Mouse (Mus musculus): ENCODE results near the gene Trpv4.

The Trpv4 gene

DNA sequence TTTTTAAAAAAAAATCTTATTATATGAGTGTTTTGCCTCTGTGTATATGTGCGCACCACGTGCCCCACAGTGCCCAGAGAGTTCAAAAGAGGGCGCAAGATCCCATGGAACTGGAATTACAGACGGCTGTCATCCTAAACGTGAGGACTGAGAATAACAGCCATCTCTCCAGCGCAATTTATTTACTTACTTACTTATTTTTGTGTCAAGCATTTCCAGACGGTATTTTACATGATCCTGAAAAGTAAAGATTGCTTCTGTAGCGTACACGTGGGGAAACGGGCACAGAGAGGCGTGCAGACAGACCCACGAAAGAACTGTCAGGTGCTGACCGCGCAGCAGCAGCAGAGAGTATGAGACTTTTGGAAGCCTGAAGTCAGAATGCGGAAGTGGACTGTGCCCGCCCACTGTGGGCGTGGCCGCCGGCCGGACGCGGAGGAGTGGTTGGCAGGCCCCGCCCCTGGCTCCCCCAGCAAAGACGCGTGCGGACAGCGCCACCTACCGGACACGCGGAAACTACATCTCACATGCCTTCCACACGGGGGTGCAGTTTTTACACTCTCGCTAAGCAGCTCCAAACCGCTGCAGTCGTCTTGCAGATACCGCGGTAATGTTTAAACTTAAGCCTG is 9.1 kb upstream of the Trpv4 start:
- DNase-seq, result peak; percentile 97 to 100

DNA sequence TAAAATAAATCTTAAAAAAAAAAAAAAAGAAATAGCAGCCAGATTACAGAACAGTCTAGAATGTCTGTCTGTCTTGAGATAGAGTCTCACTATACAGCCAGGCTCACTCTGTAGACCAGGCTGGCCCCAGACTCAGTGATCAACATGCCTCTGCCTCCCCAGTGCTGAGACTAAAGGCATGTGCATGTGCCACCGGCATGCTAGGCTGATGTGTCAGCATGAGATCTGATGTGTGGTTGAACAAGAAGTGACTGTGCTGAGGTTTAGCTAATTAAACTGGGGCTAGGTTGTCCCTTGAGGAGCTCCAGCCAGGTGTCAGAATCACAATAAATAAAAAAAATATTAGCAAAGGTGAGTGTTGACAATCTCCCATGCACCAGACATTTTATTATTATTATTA is 8.4 kb upstream of the Trpv4 start:
- DNase-seq, result no peak

DNA sequence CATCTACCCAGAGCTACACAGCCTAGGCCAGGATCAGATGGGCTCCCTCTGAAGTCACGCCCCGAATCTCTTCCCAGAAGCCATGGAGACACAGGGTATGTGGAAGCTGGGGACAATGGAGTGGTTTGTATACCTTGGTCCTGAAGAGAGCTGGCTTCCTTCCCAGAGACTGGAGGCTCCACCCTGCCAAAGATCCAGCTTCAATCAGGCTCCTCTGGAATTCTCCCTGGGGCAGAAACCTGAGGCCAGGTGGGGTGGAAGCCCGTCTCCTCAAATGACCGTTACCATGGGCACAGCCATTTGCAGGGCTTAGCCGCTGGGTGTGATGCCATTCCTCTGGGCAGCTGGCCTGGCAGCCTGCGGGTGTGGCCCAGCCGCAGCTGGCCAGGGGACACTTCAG is 6.5 kb upstream of the Trpv4 start:
- peak; percentile 42 to 74 for DNase-seq

DNA sequence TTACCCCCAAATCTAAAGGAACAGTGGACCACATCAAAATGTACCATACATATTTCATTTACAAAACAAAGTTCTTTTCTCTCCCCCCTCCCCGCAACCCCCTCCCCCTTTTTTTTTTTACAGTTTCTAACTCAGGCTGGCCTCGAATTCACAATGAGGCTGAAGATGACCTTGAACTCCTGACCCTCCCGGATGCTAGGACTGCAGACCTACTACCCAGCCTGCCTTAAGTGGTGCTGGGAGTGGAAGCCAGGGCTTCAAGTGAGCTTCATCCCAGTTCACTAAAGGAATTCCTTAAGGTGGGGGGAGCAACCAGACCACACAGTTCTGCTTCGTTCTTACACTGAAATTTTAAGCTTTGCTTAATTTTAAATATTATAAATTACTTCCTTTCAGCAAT is 5.9 kb upstream of the Trpv4 start:
- DNase-seq, result no peak

DNA sequence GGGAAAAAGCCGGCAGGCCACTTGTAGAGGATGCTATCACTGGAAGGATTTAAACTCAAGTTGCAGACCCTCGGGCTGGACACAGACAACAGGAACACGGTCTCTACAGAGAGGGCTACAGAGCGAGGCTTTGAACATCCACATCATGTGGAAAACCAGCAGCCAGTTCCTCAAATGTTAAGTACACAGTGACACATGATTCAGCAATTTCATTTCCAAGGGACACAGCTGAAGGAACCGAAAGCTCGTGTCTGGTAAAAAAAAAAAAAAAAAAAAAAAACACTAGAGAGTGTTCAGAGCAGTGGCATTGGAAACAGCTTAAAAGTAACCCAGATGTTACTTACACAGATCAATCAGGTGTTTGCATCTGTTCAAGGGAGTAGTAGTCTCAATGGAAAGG is 2.8 kb upstream of the Trpv4 start:
- no peak for DNase-seq

DNA sequence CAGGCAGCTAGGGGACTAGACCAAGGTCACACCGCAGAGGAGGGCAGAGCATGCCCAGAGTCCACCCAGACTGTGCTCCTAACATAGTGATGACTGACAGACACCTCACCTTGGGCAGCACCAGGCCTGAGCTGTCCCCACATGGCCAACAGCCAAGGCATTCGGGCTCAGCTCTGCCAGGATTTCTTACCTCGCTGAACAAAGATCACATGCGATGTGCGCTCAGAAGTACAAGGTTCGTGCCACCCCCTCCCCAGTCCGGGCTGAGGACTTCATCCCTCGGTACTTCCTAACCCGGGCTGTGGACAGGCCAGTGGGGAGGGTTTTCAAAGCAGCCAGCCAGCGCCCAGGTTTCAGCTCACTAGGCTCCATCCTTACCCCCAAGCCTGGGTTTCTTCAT is 795 bp downstream of the Trpv4 start:
- DNase-seq, result peak; percentile 94 to 95

DNA sequence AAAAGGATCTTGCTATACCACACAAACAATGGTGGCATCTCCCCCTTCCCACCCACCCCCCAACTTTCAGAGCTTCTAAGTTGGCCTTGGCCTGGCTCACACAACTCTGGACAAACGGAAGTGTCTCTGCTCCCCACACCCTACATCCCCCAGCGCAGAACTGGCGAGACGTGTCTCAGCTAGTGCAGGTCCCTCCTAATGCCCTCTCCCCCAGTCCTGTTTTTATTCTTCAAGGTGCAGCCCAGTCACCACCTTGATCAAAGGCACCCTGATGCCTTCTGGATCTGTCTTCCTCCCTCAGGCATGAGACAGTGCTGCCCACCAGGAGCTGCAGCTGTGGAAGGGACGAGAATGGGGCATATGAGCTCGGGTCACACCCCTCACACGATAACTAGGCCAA is 1.9 kb downstream of the Trpv4 start:
- no peak for DNase-seq

DNA sequence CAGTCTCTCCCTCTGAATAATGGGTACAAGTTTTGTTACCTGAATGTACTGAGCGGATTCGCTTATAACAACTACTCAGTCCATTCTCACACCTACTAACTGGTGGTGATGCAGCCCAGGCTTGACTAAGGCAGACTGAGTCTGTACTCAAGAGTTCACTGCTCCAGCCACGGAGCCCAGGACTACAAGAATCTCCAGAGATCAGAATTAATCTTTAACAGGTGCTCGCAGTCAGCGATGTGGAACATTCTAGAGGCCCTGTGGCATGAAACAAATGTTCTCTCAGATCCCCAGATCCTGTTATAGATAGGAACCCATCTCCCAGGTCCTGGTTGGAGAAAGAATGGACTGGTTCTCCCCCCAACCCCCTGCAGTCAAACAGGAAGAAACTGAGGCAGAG is 2.5 kb downstream of the Trpv4 start:
- peak; percentile 76 to 83 for DNase-seq

DNA sequence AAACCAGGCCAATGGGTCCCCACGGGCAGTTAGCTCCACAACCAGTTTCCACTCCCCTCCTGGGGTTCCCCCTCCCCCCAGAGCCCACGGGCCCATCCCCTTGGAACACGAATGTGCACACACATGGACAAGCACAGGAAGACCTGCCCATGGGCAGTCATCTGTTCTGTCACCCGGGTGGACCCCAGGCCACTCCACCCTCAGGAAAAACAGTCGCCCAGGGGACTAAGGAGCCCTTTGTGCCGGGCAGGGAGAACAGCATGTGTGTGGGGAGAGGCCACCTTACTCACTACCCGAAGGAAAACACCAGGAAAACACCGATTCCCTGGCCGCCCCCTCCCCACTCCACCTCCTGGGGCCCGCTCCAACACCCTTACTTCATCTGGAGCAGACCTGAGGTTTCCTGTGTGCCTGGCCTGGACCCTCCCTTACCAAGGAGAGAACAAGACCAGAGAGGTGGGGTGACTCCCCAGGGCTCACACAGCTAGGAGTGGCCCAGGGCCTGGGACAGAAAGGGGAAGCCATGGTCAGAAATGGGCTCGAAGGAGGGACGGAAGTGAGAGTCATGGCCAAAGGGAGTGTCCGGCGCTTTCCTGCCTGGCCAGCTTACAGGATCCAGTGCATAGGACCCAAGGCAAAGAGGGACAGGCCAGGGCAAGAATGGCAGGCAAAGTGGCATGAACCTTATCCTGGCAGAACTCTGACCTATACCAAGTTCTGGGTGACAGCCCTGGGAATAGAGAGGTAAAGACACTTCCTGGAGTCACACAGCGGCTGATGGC is 4.4 kb downstream of the Trpv4 start:
- DNase-seq, result no peak

DNA sequence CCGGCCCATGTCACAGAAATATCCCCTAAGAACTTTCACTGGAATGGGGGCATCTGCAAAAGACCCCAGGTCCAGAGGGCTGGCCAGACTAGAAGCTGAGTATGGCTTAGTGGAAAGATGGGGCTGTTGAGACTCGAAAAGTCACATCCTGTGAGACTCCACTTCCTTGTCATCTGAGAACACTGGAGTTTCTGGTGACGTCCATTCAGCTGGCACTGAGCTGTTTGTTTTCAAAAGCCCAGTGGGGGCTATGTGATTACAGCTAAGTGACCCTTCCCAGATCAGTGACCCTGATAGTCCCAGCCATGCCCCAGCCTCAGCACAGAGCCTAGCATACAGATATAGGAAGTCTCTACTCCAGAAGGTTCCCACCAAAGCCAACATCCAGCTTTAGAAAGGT is 6.8 kb downstream of the Trpv4 start:
- DNase-seq, result no peak

DNA sequence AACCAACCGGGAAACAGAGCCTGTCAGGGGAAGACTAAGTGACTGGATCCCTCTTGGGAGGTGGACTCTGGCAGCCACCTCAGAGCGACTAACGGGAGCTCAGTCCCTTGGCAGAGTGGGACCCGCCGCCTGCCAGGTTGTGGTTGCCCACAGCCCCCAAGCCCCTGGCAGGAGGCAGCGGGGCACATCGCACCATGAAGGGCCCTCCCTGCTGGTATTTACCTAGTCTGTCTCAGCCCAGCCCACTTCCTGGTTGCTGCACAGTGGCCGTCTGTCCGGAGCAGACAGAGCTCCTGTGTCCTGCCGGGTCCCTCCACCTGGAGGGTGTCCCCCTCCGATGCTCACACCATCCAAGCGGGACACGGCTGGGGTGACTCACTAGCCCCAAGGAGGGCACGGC is 7.2 kb downstream of the Trpv4 start:
- no peak for DNase-seq

DNA sequence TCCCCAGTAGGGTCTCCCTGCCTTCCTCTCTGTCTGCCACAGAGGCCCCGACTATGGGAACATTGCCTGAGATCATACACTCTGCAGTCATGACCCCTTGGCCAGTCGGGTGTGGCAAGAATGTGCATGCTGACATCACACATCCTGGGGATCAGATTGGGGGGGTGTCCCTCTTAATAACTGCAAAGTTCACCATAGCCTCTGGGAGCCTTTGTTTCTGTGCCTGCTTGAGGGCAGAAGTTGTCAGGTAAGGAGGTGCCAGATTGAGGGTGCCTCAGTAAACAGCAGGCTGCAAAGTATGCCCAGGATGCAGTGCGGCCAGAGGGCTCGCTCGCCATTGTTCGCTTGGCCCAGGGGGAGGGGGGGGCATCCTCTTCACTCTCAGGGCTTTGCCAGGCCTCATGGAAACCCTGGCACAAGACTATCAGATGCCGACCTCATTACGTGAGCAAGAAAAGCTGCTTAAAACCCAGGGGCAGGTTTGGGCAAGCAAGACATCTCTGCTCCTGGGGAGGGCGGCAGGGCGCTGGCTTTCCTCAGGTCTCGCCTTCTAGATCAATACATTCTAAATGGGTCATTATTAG is 9.4 kb downstream of the Trpv4 start:
- DNase-seq, result peak; percentile 57 to 64

DNA sequence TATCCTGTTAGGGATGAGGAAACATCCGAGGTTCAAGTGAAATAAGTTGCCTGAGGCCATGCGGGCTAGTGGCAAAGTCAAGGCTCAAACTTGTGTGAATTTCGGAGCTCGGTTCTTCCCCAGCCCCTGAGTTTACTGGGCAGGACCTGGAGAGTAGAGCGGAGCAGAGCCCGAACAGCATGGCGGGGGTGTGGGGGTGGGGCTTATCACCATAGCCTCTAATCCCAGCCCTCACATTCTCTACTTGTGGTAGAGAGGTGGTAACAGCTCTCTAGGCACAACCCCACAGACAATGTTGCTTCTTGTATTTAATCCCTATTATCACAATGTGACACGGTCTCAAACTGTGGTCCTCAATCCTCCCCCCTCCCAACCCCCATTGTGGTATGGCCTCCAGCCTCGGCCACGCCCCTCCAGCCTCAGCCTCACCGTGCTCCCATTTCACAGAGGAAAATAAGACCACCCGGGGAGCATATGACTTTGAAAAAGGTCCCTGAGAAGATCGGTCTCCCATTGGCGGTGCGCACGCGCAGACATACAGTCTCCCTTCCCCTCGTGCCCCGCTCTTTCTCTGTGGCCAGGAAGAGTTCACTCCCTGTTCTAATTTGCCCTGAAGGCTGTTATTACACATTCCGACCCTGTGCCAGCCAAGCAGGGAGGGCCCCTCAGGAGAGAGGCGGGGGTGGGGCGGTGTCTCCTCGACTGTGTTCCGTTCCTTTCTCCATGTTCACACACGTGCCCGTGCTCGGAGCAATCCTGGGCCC is 10.8 kb downstream of the Trpv4 start:
- peak in 1 of 2 experiments; percentile 65 for DNase-seq

DNA sequence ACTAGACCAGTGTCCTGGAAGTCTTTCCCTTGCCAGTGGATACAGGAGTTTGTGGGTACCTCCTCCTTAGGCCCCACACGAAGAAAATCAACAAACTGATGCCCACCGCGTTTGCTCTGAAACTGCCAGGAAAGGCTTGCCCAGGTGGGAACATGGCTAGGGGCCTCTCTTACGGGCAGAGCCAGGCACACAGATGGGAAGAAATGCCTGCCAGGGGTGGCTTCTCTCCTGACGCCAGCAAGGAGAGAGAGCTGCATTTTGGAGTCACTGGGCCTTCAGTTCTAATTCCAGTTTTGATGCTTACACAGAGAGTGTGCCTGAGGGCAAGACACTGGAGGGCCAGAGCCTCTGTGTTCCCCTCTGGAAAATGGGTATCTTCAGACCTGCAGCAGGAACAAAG is 12.3 kb downstream of the Trpv4 start:
- no peak for DNase-seq

DNA sequence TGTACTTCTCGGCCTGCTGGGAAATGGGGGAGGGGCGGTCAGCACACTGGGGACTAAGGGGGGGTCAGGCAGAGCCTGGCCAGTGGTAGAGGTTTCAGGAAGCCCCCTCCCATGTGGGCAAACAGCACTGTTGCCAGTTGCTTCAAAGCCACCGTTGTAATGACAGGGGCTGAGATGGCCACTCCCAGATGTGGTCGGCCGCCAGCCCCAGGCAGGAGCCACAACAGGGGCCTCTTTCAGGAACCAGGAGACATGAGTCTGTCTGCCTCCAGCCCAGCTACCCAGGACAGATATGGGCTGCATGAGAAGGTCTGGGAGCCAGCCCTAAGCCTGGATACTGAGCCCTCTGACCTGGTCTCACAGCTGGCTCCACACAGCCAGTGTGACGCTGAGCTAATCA is 13.3 kb downstream of the Trpv4 start:
- no peak for DNase-seq

DNA sequence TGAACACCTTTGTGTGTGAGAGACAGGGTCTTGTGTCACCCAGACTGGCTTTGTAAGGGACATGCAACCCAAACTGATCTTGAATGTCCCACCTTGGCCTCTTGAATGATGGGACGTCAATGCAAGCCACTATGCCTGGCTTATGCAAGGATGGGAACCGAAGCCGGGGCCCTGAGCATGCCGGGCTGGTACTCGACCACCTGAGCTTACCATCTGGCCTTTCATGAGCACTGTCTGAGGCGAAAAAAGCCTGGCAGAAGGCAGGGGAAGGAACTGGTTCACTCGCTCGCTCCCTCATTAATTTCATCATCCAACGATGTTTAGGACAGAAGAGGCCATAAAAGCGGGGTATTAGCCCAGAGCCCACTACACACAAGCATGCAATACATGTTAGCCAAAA is 17.4 kb downstream of the Trpv4 start:
- DNase-seq, result no peak

DNA sequence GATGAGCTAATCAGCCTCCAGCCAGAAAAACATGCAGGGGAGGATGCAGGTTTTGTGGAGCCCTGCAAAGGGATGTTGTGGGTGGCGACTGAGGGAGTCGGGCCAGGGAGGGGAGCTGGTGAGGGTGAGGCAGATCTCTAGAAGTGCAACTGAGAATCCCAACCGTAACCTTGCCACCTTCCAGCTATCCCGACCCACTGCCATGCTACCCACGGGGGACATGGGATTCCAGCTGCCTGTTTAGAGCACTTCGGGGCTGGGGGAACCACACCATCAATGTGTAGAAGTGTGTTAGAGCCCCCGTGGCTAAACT is 18.6 kb downstream of the Trpv4 start:
- no peak for DNase-seq

DNA sequence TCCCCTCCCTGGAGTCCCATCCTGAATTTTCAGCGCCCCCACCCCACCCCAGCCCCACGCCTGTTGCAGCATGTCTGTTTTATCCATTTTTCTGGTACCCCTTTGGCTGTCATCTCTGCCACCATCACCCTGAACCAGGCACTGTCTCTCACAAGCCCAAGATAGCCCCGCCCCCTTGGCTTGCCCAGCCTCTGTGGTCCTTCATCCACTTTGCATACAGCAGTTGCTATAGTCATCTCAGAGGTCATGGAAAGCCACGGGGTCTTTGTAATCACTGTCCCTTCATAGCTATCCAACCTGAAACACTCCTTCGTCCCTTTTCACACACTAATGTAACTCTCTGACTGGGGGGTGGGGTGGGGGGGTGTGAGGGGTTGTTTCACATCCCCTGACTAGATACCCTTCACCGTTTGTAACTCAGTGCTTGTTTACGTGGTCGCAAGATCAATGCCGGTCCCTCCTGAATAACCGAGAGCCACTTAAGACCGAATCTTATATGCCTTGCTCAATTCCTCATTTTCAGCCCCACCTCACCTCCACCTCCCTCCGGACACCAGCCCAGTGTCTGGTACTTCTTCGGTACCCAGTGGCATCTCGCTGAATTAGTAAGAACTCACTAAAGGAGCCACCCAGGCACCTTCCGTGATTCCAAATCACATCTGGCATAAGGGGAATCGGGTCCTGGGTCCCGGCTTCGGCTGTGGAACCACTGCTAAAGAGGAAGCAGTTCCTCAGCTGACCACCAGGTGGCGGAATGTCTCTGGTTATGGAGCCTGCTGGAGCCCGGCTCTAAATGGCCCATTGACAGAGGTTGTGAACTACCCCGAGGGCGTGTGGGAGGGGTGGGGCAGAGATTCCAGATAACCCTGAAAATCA is 19.2 kb downstream of the Trpv4 start:
- DNase-seq, result peak; percentile 78 to 92

DNA sequence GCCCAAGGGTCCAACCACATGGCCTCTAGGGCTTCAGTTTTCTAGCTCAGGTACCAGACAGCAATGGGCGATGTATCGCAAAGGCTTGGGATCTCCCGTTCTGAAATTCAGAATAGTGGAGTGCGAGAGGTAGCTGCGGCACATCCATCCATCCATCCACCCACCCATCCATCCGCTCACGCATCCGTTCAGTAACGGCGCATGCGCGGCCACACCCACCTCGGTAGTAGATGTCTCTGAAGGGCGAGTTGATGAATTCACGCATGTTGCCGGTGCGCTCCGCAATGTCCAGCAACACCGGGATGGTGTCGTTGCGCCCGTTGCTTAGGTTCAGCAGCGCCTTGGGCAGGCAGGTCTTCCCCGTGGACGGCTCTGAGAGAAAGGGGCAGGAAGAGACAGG is 22.1 kb downstream of the Trpv4 start:
- no peak for DNase-seq

DNA sequence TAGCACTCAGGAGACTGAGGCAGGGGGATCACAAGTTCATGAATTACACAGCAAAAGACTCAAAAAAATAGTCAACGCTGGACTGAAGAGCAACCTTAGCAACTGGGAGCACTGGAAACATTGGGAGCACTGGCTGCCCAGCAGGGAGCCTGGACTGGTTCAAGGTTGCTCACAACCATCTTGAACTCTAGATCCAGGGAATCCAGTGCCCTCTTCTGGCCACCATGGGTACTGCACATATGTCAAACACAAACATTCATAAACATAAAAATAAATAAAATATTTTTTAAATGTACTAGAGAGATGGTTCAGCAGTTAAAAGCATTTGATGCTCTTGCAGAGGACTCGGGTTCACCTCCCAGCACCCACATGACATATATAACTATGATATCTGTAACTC is 26.9 kb downstream of the Trpv4 start:
- peak in 1 of 2 experiments; percentile 52 for DNase-seq

DNA sequence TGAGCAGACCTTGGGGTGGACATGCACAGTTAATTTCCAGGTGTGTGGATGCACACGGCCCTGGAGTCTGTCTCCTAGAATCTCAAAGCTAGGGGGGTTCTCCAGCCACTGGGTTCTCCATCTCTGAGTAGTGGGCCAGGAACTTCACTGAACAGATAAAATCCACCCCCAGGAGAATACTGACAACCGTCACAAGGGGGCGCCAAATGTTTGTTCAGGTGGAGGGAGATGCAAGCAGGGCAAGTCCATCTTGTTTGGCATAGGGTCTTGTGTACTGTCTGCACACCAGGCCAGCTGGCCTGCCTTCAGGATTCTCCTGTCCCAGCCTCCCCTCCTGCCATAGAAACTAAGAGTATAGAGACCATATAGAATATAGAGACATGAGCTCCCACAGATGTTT is 32.6 kb downstream of the Trpv4 start:
- peak in 1 of 2 experiments; percentile 39 for DNase-seq

DNA sequence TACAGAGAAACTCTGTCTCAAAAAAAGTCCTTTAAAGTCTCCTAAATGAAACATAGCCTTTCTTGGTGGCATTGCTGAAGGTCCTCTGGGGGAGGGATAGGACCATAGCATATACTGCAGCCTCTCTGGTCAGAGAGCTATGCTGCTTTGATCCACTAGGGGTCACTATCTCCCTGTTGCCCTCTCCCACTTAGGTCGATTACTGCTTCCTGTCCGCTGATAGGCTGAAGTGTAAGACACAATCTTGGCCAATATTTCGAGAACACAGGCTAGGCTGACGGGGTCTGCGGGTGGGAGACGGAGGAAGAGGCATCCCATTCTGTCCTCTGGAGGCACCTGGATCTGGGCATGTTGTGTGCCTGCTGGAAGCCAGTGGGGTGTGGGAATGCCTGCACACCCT is 37.9 kb downstream of the Trpv4 start:
- DNase-seq, result peak in 1 of 2 experiments; percentile 45

DNA sequence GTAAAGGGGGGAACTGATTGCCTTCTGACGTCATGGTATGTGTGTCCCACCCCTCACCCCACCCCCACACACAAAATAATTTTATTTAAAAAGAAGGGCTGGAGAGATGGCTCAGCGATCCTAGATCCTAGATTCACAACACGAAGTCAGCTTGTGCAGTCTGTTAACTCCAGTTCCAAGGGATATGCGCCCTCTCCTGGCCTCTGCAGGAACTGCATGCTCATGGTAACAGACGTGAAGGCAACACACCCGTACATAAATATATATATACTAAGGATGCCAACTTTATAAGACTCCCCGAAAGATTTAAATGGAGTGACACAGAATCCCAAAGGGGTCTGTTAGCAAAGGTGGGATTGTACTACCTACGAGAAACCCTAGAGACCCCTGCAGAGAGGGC is 39.4 kb downstream of the Trpv4 start:
- DNase-seq, result peak; percentile 67 to 79
